Mouse (Mus musculus) liver, embryonic 14.5 days (tissue): ENCODE measurements around the gene Klk1b24.

ENCODE experiments used
- CTCF ChIP-seq: IDR thresholded peaks from 2 replicates; pipeline ENCODE4 v1.5.1; 2016; ENCODE audit warnings: antibody characterized with exemption, low read depth, control low read depth
- EP300 ChIP-seq: IDR thresholded peaks from 2 replicates; pipeline ENCODE4 v1.6.1; 2016; ENCODE audit warnings: antibody characterized with exemption, low read depth

DNA sequence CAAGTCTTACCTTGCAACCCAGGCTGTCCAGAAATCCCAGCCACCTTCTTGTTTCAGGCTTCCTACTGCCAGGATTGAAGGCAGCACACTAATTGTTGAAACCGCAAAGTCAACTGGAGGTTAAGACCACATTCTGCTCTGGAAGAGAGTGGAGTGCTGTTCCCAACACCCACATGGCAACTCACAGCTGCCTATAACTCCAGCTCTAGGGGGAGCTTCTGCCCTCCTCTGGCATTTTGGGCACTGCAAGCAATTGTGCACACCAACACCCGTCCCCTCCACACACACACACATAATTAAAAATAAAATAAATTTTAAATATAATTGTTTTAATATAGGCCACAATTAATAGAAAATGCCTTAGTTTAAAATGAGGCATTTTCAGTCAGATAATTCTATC is 53.1 kb downstream of the Klk1b24 start:
- TF ChIP-seq CTCF: 0 out of 2 replicates have a peak, but pooled peaks have one; percentile 16
- no peak for TF ChIP-seq EP300
